Mouse (Mus musculus) olfactory bulb, adult 2 months (tissue): ENCODE results near the gene Rhob.

Experiments used
- CTCF ChIP-seq: fragments of 200-500 bp; IDR thresholded peaks from 2 replicates; pipeline ENCODE4 v1.5.1; 2012; ENCODE audit warnings: low read depth, mild to moderate bottlenecking, low read length, moderate library complexity; ENCODE audit not compliant: insufficient read depth
- POLR2A ChIP-seq: fragments of 200-500 bp; IDR thresholded peaks from 2 replicates; pipeline ENCODE4 v1.6.1; 2012; ENCODE audit warnings: mild to moderate bottlenecking, low read depth, low read length, moderate library complexity; ENCODE audit not compliant: insufficient read depth

GRCm38 (mm10) chr12:8536221-8536965 is 36.6 kb upstream of the Rhob start:
- TF ChIP-seq CTCF (no peak), POLR2A (no peak)
